Comparison of ENCODE assay signal across 20 mouse cellular contexts in genomic region chr2:29383133-29383532, GRCm38 (mm10).
"Had no signal": no experiment of that assay in that cellular context is flagged by ENCODE, and none has a peak within 500 bp of the region (broad histone marks: within the 10 kb centered on the region; RNA-seq: fewer than 3 reads in every experiment).

No protein-coding gene starts in this region.

- H3K27me3 ChIP-seq: limb, embryonic 13.5 days; liver, embryonic 12.5 days; liver, embryonic 15.5 days; lung, embryonic 15.5 days; midbrain, embryonic 15.5 days had no signal

- H3K9ac ChIP-seq: limb, embryonic 13.5 days; liver, embryonic 12.5 days; liver, embryonic 15.5 days; lung, embryonic 15.5 days; midbrain, embryonic 15.5 days had no signal

- ATAC-seq: intestine, embryonic 16.5 days; liver, embryonic 12.5 days; midbrain, embryonic 15.5 days had no signal

- H3K4me3 ChIP-seq: layer of hippocampus, adult 2 months; limb, embryonic 10.5 days; limb, embryonic 13.5 days; liver, embryonic 12.5 days; liver, embryonic 15.5 days; lung, embryonic 15.5 days; midbrain, embryonic 15.5 days had no signal

- H3K27ac ChIP-seq: layer of hippocampus, adult 2 months; limb, embryonic 10.5 days; limb, embryonic 13.5 days; liver, embryonic 12.5 days; liver, embryonic 15.5 days; lung, embryonic 15.5 days; midbrain, embryonic 15.5 days had no signal

- DNase-seq: kidney, adult 18-20 months; kidney, adult 9 months; kidney, postnatal 14 days; layer of hippocampus, adult 9-11 months; liver; lung, adult 18-20 months; lung, postnatal 10 days; lung, postnatal 36 days; thymus, adult 18-20 months; thymus, postnatal 14 days; thymus, postnatal 4 days had no signal

- H3K4me1 ChIP-seq: liver, embryonic 15.5 days had no signal

- H3K4me2 ChIP-seq: limb, embryonic 13.5 days; liver, embryonic 12.5 days; liver, embryonic 15.5 days; lung, embryonic 15.5 days; midbrain, embryonic 11.5 days; midbrain, embryonic 15.5 days had no signal

- H3K36me3 ChIP-seq: limb, embryonic 10.5 days; limb, embryonic 13.5 days; liver, embryonic 12.5 days; liver, embryonic 15.5 days; lung, embryonic 15.5 days; midbrain, embryonic 15.5 days had no signal

- H3K9me3 ChIP-seq: limb, embryonic 10.5 days; limb, embryonic 13.5 days; liver, embryonic 12.5 days; liver, embryonic 15.5 days; lung, embryonic 15.5 days; midbrain, embryonic 15.5 days had no signal
